Mouse (Mus musculus): ENCODE data around the gene Lgals2. TPM values are rescaled to one million over a fixed set of nuclear protein-coding genes. Genes with fewer than 3 reads are reported as not detected.

Gene Lgals2
- polyA plus RNA-seq, 1 experiment from 2014 or later, result 1.8 TPM

DNA sequence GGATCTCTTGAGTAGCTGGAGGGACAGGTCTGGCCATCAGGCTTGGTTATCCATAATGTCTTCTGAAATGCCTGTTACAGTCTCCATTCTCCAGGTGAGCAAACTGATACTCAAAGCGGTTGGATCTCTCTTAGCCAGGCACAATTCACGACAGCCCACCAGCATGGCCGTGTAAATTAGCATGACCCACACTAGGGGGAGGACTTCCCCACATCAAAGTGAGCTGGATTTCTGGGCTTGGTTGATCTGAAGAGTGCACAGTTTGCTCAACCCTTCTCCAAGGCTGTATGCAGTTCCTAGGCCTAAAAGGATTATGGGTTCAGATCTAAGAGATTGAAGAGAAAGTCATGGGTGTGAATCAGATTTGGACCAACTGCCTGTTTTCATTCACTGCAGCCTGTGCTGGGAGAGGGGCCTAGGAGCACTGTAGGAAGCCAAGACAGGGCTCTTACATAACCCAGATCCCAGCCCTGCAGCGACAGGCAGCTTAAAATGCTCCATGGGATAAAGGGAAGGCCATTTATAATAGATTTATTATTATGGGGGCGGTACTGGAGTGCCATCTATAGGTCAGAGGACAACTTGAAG is 16.8 kb upstream of the Lgals2 start:
- WGBS, result 38% methylated on average over 5 of the region's 5 CpGs
- Histone ChIP-seq H3K4me2 (no peak overlapping the region), H3K27me3 (no peaks in the 10 kb centered on the region), H3K4me1 (peaks cover 40% of the 10 kb centered on the region), H3K27ac (0 out of 2 replicates have a peak overlapping the region, but pooled peaks have one; percentile 9), H3K9ac (no peak overlapping the region), H3K36me3 (no peaks in the 10 kb centered on the region), H3K9me3 (replicated peaks) (no peaks in the 10 kb centered on the region), H3K4me3 (replicated peaks) (no peak overlapping the region)
- ATAC-seq (replicated peaks; ENCODE audit: low FRiP score), result no peak

- Histone ChIP-seq H3K4me2 (no peak overlapping the region), H3K27ac (0 out of 2 replicates have a peak overlapping the region, but pooled peaks have one; percentile 27), H3K4me3 (replicated peaks) (no peak overlapping the region), H3K27me3 (no peaks in the 10 kb centered on the region), H3K9me3 (replicated peaks) (no peaks in the 10 kb centered on the region), H3K9ac (no peak overlapping the region), H3K36me3 (no peaks in the 10 kb centered on the region), H3K4me1 (peaks cover 22% of the 10 kb centered on the region)
- WGBS, result 30% methylated on average over 6 of the region's 6 CpGs
- no peak for ATAC-seq (replicated peaks; ENCODE audit: low FRiP score)
These were observed 14.4 kb upstream of the Lgals2 start for GRCm38 (mm10) chr15:78869775-78870174.

- peak overlapping the region; percentile 26; the same call in 1 of the 2 replicates for H3K4me2 ChIP-seq
- no peaks in the 10 kb centered on the region for H3K9me3 ChIP-seq (replicated peaks)
- no peaks in the 10 kb centered on the region for H3K36me3 ChIP-seq
- peak overlapping the region; percentile 90 for H3K27ac ChIP-seq
- no peak overlapping the region for H3K9ac ChIP-seq
- H3K4me1 ChIP-seq, result peaks cover 28% of the 10 kb centered on the region
- no peak overlapping the region for H3K4me3 ChIP-seq (replicated peaks)
- peak; percentile 16 for ATAC-seq (replicated peaks; ENCODE audit: low FRiP score)
- H3K27me3 ChIP-seq, result no peaks in the 10 kb centered on the region
- WGBS, result 71% methylated on average over 7 of the region's 7 CpGs
These were observed 13.5 kb upstream of the Lgals2 start for GRCm38 (mm10) chr15:78868826-78869233.

- ATAC-seq (replicated peaks; ENCODE audit: low FRiP score), result peak; percentile 65
- WGBS, result 8% methylated on average over 9 of the region's 9 CpGs
- H3K4me2 ChIP-seq, result peak overlapping the region; percentile 26; the same call in 1 of the 2 replicates
These were observed 13.1 kb upstream of the Lgals2 start for GRCm38 (mm10) chr15:78868398-78868797.

DNA sequence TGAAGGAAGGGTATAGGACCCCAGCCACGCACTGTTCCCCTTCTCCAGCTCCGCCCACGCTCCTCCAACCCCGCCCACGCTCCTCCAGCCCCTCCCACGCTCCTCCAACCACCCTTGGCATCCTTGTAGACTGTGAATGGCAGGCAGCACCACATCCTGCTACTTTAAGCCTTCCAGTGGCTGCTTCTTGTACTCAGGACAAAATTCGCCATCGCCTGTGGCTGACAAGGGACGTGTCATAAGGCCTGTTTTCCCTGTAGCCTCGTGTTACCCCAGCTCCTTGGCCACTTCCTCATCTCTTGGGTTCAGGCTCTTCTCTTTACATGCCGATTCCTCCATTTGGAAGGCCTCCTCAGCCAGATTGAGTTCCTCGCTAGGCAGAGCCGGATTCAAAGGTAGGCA is 8.5 kb upstream of the Lgals2 start:
- peak overlapping the region; percentile 28 for H3K4me2 ChIP-seq
- H3K27me3 ChIP-seq, result no peaks in the 10 kb centered on the region
- peak overlapping the region; percentile 66 for H3K27ac ChIP-seq
- ATAC-seq (replicated peaks; ENCODE audit: low FRiP score), result peak; percentile 57
- H3K9ac ChIP-seq, result no peak overlapping the region
- no peaks in the 10 kb centered on the region for H3K9me3 ChIP-seq (replicated peaks)
- no peaks in the 10 kb centered on the region for H3K36me3 ChIP-seq
- peaks cover 33% of the 10 kb centered on the region for H3K4me1 ChIP-seq
- 47% methylated on average over 13 of the region's 13 CpGs for WGBS
- H3K4me3 ChIP-seq (replicated peaks), result 0 out of 2 replicates have a peak overlapping the region, but pooled peaks have one; percentile 1

More at GRCm38 (mm10) chr15:78868398-78868797, 13.1 kb upstream of the Lgals2 start:
- no peaks in the 10 kb centered on the region for H3K36me3 ChIP-seq
- H3K4me1 ChIP-seq, result peaks cover 33% of the 10 kb centered on the region
- H3K27ac ChIP-seq, result peak overlapping the region; percentile 90
- no peak overlapping the region for H3K9ac ChIP-seq
- no peak overlapping the region for H3K4me3 ChIP-seq (replicated peaks)
- no peaks in the 10 kb centered on the region for H3K27me3 ChIP-seq
- no peaks in the 10 kb centered on the region for H3K9me3 ChIP-seq (replicated peaks)

GRCm38 (mm10) chr15:78863154-78863553 is 7.8 kb upstream of the Lgals2 start:
- 70% methylated on average over 2 of the region's 2 CpGs for WGBS
- H3K4me3 ChIP-seq (replicated peaks), result no peak overlapping the region
- peak overlapping the region; percentile 66; the same call in 1 of the 2 replicates for H3K27ac ChIP-seq
- no peak overlapping the region for H3K9ac ChIP-seq
- no peaks in the 10 kb centered on the region for H3K9me3 ChIP-seq (replicated peaks)
- no peak for ATAC-seq (replicated peaks; ENCODE audit: low FRiP score)
- H3K27me3 ChIP-seq, result no peaks in the 10 kb centered on the region
- no peak overlapping the region for H3K4me2 ChIP-seq
- no peaks in the 10 kb centered on the region for H3K36me3 ChIP-seq
- peaks cover 26% of the 10 kb centered on the region for H3K4me1 ChIP-seq

- no peak overlapping the region for H3K4me2 ChIP-seq
- no peak overlapping the region for H3K27ac ChIP-seq
- H3K9ac ChIP-seq, result no peak overlapping the region
- peaks cover 18% of the 10 kb centered on the region for H3K4me1 ChIP-seq
- WGBS, result 81% methylated on average over 5 of the region's 5 CpGs
- no peaks in the 10 kb centered on the region for H3K27me3 ChIP-seq
- H3K36me3 ChIP-seq, result no peaks in the 10 kb centered on the region
- no peak for ATAC-seq (replicated peaks; ENCODE audit: low FRiP score)
- H3K9me3 ChIP-seq (replicated peaks), result no peaks in the 10 kb centered on the region
- H3K4me3 ChIP-seq (replicated peaks), result no peak overlapping the region
These were observed 7.0 kb upstream of the Lgals2 start for GRCm38 (mm10) chr15:78862280-78862679.

GRCm38 (mm10) chr15:78859714-78860113 is 4.4 kb upstream of the Lgals2 start:
- WGBS, result 69% methylated on average over 6 of the region's 6 CpGs
- Histone ChIP-seq H3K9ac (no peak overlapping the region), H3K27ac (no peak overlapping the region), H3K36me3 (no peaks in the 10 kb centered on the region), H3K27me3 (no peaks in the 10 kb centered on the region), H3K4me1 (peaks cover 18% of the 10 kb centered on the region), H3K4me2 (no peak overlapping the region), H3K9me3 (replicated peaks) (no peaks in the 10 kb centered on the region), H3K4me3 (replicated peaks) (no peak overlapping the region)
- ATAC-seq (replicated peaks; ENCODE audit: low FRiP score), result no peak

GRCm38 (mm10) chr15:78859311-78859710 is 4.0 kb upstream of the Lgals2 start:
- Histone ChIP-seq H3K9ac (no peak overlapping the region), H3K4me1 (peaks cover 16% of the 10 kb centered on the region), H3K9me3 (replicated peaks) (no peaks in the 10 kb centered on the region), H3K27me3 (no peaks in the 10 kb centered on the region), H3K36me3 (no peaks in the 10 kb centered on the region), H3K27ac (peak overlapping the region; percentile 27; the same call in 1 of the 2 replicates), H3K4me2 (no peak overlapping the region), H3K4me3 (replicated peaks) (no peak overlapping the region)
- WGBS, result 60% methylated on average over 4 of the region's 4 CpGs
- ATAC-seq (replicated peaks; ENCODE audit: low FRiP score), result no peak

DNA sequence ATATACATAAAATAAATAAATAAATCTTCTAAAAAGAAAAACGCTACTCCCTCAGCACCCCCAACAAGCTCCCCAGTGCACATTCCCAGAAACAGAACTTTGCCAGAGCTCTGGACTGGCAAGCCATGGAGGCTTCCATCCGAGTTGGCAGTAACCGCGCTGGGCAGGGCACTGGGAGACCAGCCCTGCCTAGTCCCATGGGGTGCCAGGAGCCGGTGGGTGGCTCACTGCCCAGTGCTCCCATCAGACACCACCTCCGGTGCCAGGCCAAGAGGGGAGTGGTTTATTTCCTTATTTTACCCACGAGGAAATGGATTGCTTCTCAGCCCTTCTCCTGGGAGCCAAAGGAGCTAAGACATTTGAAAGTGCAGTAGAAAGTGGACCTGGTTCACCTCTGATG is 1.7 kb upstream of the Lgals2 start:
- Histone ChIP-seq H3K4me2 (no peak overlapping the region), H3K9ac (no peak overlapping the region), H3K9me3 (replicated peaks) (no peaks in the 10 kb centered on the region), H3K36me3 (no peaks in the 10 kb centered on the region), H3K4me1 (peaks cover 4% of the 10 kb centered on the region), H3K27me3 (no peaks in the 10 kb centered on the region), H3K4me3 (replicated peaks) (no peak overlapping the region), H3K27ac (no peak overlapping the region)
- no peak for ATAC-seq (replicated peaks; ENCODE audit: low FRiP score)
- WGBS, result 82% methylated on average over 7 of the region's 7 CpGs

- Histone ChIP-seq H3K9ac (0 out of 2 replicates have a peak overlapping the region, but pooled peaks have one; percentile 5), H3K4me2 (peak overlapping the region; percentile 34; the same call in 1 of the 2 replicates), H3K27ac (peak overlapping the region; percentile 78), H3K27me3 (peaks cover 4% of the 10 kb centered on the region; the same call in 1 of the 2 replicates), H3K4me3 (replicated peaks) (no peak overlapping the region), H3K4me1 (peaks cover 44% of the 10 kb centered on the region), H3K36me3 (peaks cover 25% of the 10 kb centered on the region), H3K9me3 (replicated peaks) (no peaks in the 10 kb centered on the region)
- WGBS, result 15% methylated on average over 13 of the region's 13 CpGs
- peak; percentile 73 for ATAC-seq (replicated peaks; ENCODE audit: low FRiP score)
These were observed 3.7 kb downstream of the Lgals2 start for GRCm38 (mm10) chr15:78851505-78852153.

DNA sequence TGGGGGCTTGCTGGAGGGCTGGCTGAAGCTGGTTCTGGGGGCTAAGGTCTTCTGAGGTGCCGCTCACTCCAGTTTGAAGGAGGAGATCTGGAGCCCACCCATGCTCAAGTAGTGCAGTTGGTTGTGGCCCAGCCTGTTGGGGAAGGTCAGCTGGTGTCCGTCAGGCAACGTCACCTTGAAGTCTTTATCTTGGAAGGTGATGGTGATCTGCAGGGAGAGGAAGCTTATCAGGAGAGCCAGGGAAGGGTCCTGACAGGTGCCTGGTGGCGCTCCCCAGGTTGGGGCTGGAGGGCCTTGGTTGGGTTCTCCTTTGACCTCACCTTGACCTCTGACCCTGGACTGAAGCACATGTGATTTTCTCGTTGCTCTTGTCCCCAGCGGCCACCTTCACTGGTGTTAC is 4.4 kb downstream of the Lgals2 start:
- peaks cover 50% of the 10 kb centered on the region for H3K4me1 ChIP-seq
- peaks cover 25% of the 10 kb centered on the region for H3K36me3 ChIP-seq
- H3K27me3 ChIP-seq, result peaks cover 4% of the 10 kb centered on the region; the same call in 1 of the 2 replicates
- no peak overlapping the region for H3K4me2 ChIP-seq
- peak overlapping the region; percentile 78 for H3K27ac ChIP-seq
- no peaks in the 10 kb centered on the region for H3K9me3 ChIP-seq (replicated peaks)
- 0 out of 2 replicates have a peak overlapping the region, but pooled peaks have one; percentile 5 for H3K9ac ChIP-seq
- 62% methylated on average over 6 of the region's 6 CpGs for WGBS
- no peak overlapping the region for H3K4me3 ChIP-seq (replicated peaks)
- no peak for ATAC-seq (replicated peaks; ENCODE audit: low FRiP score)

Measured in kidney, embryonic 15.5 days (tissue).